Mouse (Mus musculus): ENCODE results near the gene Nrg3. TPM values are rescaled to one million over a fixed set of nuclear protein-coding genes. Genes with fewer than 3 reads are reported as not detected.

Gene Nrg3
- total RNA-seq, 2 experiments from 2014 or later = not detected

- no peak for ATAC-seq (ENCODE audit: poor library complexity, severe bottlenecking)
These were observed 835.8 kb downstream of the Nrg3 start for GRCm38 (mm10) chr14:38637070-38637469.

- ATAC-seq (ENCODE audit: poor library complexity, severe bottlenecking) = no peak
These were observed 842.8 kb downstream of the Nrg3 start for GRCm38 (mm10) chr14:38630114-38630513.

DNA sequence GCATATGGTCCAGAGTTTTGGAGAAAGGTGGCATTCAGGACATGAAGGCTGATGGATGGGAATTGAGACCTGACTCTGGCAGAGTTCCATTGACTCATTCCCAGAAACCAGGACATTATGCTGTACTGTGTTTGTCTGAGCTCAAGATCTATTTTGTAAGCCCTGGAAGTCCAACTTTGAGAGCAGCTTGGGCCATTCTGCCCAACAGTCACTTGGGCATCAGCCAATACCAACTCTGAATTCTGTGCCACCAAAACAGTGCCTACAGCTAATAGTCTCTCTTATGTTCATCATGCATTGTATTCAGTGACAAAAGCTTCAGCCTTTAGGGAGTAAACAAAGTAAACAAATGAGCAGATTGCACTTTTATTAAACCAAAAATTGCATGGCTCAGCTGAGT is 843.2 kb downstream of the Nrg3 start:
- ATAC-seq (ENCODE audit: poor library complexity, severe bottlenecking) = no peak

- no peak for ATAC-seq (ENCODE audit: poor library complexity, severe bottlenecking)
These were observed 843.8 kb downstream of the Nrg3 start for GRCm38 (mm10) chr14:38628862-38629619.

DNA sequence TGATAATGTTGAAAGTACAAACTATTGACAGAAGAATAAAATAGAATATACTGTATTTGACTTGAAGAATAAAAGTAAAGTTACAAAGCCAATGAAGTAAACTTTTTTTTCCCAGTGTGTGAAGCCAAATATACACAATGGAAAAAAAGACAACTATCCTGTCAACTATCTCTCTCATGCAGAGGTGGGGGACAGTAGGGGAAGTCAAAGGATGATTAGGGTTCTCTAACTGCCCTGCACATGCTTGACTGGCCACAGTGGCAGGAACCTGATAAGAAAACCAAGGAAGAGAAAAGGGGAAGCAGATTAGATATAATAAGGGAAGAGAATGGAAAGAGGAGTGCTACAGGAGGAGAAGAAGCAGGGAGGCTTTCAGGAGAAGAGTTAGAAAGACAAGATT is 855.9 kb downstream of the Nrg3 start:
- no peak for ATAC-seq (ENCODE audit: poor library complexity, severe bottlenecking)

- ATAC-seq (ENCODE audit: poor library complexity, severe bottlenecking) = no peak
These were observed 875.2 kb downstream of the Nrg3 start for GRCm38 (mm10) chr14:38597735-38598134.

GRCm38 (mm10) chr14:38594297-38594696 is 878.6 kb downstream of the Nrg3 start:
- no peak for ATAC-seq (ENCODE audit: poor library complexity, severe bottlenecking)

DNA sequence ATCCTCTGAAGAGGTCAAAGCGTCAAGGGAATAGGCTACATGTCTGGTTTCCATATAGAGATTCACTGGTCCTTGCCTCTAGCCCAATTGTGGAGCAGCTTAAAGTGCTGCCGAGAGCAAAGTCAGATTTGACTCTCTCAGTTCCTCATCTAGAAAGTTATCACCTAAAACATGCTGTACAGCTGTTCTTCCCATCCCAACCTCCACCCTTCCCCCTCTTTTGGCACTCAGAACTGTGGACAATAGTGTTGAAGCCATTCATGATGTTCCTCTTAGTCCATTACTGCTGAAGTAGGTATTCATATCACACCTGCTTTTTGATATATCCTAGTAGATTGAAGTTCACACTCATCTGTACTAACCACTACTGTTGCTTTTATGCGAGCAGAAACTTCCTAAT is 896.1 kb downstream of the Nrg3 start:
- ATAC-seq (ENCODE audit: poor library complexity, severe bottlenecking) = no peak

GRCm38 (mm10) chr14:38568184-38568583 is 904.7 kb downstream of the Nrg3 start:
- no peak for ATAC-seq (ENCODE audit: poor library complexity, severe bottlenecking)

DNA sequence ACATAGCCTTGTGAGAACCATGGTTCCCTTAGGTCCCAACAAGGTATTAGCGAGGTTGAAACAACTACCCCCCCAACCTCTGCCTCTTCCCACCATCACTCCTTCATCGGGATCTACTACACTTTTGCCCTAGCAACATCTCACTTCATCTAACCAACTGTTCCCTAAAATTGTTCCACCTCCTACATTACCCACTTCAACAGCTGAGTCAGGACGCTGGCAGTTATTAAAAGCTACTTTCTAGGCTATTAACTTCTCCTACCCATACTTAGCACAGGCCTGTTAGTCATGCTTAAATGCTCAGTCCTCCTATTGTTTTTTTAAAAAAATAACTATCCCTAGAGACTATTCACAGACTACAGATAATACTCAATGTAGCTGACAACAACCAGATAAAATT is 906.7 kb downstream of the Nrg3 start:
- ATAC-seq (ENCODE audit: poor library complexity, severe bottlenecking) = no peak

- ATAC-seq (ENCODE audit: poor library complexity, severe bottlenecking) = no peak
These were observed 918.3 kb downstream of the Nrg3 start for GRCm38 (mm10) chr14:38554636-38555035.

DNA sequence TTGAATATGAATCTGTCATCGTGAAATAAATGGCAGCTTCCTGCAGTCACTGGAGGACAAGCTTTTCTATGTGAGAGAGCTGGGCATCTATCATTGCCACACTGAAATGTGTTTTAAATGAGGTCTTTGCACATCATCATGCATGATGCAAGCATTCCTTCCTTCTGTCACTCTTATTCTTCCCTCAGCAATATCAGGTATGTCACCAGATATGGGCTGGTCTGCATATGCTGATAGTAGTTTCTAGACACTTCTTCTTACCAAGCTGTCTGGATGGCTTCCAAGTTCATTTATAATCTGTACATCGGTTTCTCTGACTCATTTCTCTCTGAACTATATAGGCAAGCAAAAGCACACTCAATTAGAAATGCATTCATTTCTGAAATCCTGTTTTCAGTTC is 925.6 kb downstream of the Nrg3 start:
- no peak for ATAC-seq (ENCODE audit: poor library complexity, severe bottlenecking)

DNA sequence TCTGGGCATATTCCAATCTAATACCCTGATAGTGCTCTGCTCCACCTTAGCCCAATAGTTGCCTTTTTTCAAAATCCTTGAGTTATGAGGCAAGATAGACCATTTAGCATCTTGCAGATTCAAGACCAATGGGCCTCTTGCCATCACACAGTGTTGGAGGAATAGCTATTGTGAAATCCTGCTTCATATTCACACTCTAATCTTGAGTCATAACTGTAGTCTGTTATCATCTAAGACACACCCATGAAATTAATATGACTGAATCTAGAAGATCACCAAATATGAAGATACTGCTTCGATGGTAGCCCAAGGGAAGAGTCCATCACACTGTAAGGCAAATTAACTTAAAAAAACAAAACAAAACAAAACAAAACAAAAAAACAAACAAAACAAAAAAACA is 937.7 kb downstream of the Nrg3 start:
- ATAC-seq (ENCODE audit: poor library complexity, severe bottlenecking) = no peak

DNA sequence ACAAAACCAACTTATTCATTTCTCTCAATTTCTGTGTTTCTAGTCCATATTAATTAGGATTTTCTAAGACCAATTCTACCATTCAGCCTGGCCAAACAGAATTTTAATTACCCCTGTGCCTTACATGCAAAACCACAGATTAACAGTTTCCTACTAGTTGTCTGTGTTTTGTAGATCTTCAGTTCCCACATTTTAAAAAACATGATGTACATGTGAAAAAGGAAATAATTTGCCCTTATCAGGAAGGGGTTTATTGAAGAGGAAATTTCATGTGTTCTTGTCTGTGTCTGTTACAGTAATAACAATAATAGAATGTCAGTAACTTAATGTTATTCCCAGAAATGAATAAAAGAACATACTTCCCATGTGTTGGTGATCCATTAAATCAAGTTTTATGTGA is 939.4 kb downstream of the Nrg3 start:
- no peak for ATAC-seq (ENCODE audit: poor library complexity, severe bottlenecking)

DNA sequence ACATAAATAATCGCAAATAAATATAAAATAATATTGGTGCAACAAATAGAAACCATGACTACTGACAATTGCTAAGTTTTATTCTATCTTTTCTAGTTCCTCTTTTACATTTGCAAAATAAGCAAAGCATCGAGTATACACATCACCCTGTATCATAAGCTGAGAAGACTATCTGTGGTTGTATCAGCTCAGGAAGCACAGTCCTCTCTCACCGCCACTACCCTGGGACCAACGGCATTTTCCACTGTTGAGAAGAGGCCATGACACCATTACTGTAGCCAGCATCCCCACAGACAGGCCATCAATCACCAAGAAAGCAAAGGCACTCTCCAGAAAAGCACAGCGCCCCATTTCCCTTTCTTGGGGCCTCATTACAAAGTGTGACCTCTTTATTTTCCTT is 956.7 kb downstream of the Nrg3 start:
- no peak for ATAC-seq (ENCODE audit: poor library complexity, severe bottlenecking)

GRCm38 (mm10) chr14:38509016-38509415 is 963.9 kb downstream of the Nrg3 start:
- no peak for ATAC-seq (ENCODE audit: poor library complexity, severe bottlenecking)

DNA sequence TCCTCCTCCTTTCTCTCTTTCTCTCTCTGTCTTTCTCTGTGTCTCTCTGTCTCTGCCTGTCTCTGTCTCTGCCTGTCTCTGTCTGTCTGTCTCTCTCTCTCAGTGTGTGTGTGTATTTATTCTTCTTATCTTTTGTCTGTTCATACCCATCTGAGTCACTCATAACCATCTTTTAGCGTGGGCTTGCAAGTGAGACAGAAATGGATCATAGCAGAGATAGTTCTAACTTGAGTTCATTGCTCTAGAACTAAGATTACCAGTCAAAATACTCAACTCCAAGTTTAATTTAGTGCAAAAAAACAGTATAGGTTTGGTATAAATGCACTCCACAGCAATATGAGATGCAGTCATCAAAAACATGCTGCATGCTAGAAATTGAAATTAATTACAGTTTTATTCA is 977.9 kb downstream of the Nrg3 start:
- ATAC-seq (ENCODE audit: poor library complexity, severe bottlenecking) = no peak

GRCm38 (mm10) chr14:38447086-38447485 is 1025.8 kb downstream of the Nrg3 start:
- ATAC-seq (ENCODE audit: poor library complexity, severe bottlenecking) = no peak

DNA sequence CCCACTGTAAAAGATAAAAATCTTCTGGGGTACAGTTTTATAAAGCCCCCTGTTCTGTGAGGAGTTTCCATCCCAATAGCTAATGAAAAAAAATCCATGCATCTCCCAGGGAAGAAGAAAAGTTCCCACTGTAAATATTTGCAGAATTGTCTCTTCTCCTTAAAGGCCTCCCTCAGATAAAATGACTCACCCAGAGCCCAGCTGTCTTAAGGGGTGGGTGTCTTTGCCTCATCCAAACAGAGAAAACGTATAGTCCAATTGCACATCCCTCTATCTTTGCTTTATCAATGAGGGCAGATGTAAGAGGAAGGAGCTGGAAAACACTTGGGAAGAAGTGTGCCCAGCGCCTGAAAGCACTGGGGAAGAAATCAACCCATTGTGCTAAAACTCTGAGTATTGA is 1028.1 kb downstream of the Nrg3 start:
- no peak for ATAC-seq (ENCODE audit: poor library complexity, severe bottlenecking)

DNA sequence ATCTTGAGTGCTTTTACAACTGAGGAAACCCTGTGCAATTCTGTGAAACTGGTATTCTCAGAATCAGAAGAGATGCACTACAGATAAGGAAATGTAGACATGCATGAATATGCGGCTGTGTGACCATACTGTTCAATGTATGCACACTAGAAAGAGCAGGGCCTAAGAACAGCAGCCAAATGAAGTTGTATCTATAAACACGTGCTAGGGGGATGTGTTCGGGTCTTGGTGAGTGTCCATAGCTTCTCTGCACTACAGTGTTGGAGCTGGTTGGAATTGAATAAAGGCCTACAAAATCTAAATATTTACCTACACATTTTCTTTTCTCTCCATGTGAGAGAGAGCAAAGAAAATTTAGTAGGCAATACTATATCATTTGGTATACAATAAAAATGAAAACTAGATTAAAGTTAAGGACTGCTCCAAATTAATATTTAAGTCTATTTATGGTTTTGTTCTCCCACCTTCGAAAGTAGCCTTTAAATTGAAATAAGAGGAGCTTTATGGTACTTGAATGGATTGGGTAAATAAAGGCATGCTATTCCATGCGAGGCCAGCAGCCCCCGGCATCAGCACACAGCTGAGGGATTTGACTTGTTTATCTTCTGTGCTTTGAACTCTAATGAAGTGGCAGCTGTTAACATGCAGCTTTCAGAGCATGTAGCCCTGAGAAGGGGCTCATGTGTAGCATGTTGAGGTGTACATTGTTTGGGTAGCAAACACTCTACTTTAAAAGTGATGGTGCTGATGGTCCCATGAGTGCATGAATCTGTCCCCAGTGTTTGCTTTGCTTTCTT is 1038.9 kb downstream of the Nrg3 start:
- ATAC-seq (ENCODE audit: poor library complexity, severe bottlenecking) = no peak

DNA sequence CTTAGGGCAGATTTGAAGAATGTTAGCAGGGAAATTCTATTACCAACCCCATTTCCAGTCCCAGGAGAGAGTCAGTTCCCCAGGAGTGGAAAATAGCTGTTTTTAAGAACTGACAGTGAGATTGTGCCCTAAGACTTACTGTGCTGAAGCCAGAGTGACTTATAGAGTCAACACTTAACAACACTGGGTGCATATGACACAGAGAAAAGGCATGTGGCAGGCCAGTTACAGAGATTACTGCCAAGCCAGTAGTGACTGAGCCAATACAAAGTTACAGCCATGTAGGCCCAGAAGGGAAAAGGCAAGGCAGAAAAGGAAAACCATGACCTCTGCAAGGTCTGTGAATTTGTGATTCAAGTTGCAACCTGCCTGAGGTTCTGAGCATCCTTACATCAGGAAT is 1098.2 kb downstream of the Nrg3 start:
- no peak for ATAC-seq (ENCODE audit: poor library complexity, severe bottlenecking)

- no peak for ATAC-seq (ENCODE audit: poor library complexity, severe bottlenecking)
These were observed 1131.9 kb downstream of the Nrg3 start for GRCm38 (mm10) chr14:38340967-38341366.
